Mouse (Mus musculus) lung, embryonic 16.5 days (tissue): ENCODE results near the gene Macrod2. TPM values are rescaled to one million over a fixed set of nuclear protein-coding genes. Genes with fewer than 3 reads are reported as not detected.

ENCODE experiments used
- ATAC-seq: fragments of 200-750 bp; cut with Nextera tagmentation; 2 replicates; pipeline ENCODE4 v1.8.0; 2017; ENCODE audit warnings: low read depth, mild to moderate bottlenecking, moderate library complexity
- H3K27ac ChIP-seq: fragments of 300-500 bp; sonication (generic); 2 replicates; pipeline ENCODE4 v1.5.1; 2014; ENCODE audit warnings: mild to moderate bottlenecking, control low read depth, low read length
- H3K27me3 ChIP-seq: fragments of 300-500 bp; sonication (generic); 2 replicates; pipeline ENCODE4 v1.6.1; 2014; ENCODE audit warnings: low read depth, low read length, mixed read lengths; ENCODE audit not compliant: control insufficient read depth, insufficient read depth
- H3K36me3 ChIP-seq: fragments of 300-500 bp; sonication (generic); 2 replicates; pipeline ENCODE4 v1.6.1; 2014; ENCODE audit warnings: low read length; ENCODE audit not compliant: control insufficient read depth, insufficient read depth
- H3K4me1 ChIP-seq: fragments of 300-500 bp; sonication (generic); replicated peaks from 2 replicates; pipeline ENCODE4 v1.6.1; 2014; ENCODE audit warnings: low read length, mixed read lengths; ENCODE audit not compliant: control insufficient read depth, insufficient read depth
- H3K4me2 ChIP-seq: fragments of 300-500 bp; sonication (generic); 2 replicates; pipeline ENCODE4 v1.6.1; 2014; ENCODE audit warnings: low read depth, low read length, control low read depth
- H3K4me3 ChIP-seq: fragments of 300-500 bp; sonication (generic); 2 replicates; pipeline ENCODE4 v1.5.1; 2014; ENCODE audit warnings: mild to moderate bottlenecking, low read length, control low read depth
- H3K9ac ChIP-seq: fragments of 300-500 bp; sonication (generic); 2 replicates; pipeline ENCODE4 v1.6.1; 2014; ENCODE audit warnings: low read length, control low read depth
- H3K9me3 ChIP-seq: fragments of 300-500 bp; sonication (generic); 2 replicates; pipeline ENCODE4 v1.6.1; 2016; ENCODE audit warnings: low read length; ENCODE audit not compliant: control insufficient read depth
- WGBS: fragments of 180-500 bp; shearing (Covaris S2); extraction: QIAGEN DNeasy Blood & Tissue Kit; methylation state at CpG from one replicate; pipeline ENCODE4 v1.1.7; 2014; 5-methylcytosine and 5-hydroxymethylcytosine counted together
- polyA plus RNA-seq: library from polyadenylated mRNA; unstranded; fragments of >200 nt; fragmentation: Nextera tagmentation; extraction: Ambion mirVana; gene quantifications from 2 replicates; pipeline ENCODE4 v1.2.1, GENCODE M21; 2015

Macrod2 gene
- polyA plus RNA-seq, 1 experiment from 2014 or later: 32.1 TPM

DNA sequence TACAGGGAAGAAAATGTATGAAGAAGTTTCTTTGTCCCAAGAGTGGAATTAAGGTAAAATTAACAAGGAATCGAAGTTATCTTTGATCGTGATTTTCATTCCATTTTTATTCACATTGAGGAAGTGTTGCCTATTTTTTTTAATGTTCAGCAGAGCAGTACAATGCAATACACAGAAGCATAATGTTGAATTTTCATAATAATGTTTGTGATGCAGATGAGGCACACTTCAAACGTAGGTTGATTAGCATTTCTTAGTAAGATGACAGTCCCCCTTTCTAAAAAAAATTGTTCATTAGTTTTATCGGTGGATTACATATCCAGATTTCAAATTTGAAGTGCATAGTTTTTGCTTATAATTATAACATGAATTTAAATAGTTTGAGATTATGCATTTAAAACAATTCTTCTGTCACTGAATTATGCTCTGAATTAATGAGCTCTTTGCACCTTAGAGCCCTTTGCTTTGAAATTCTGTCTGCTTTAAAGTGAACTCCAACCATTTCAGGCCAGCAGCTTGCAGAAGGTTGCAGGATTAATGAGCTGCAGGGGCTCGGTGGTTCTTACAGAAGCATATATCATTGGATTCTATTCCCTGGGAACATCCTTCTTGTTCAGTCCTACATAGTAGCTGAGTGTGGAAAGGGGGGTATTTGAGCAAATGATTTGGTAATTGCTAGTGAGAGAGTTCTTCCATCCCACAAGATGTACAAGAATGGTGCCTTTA, 787.1 kb downstream of the Macrod2 start:
- WGBS: 64% methylated on average over 5 of the region's 5 CpGs
- Histone ChIP-seq H3K9me3 (no peaks in the 10 kb centered on the region), H3K4me3 (no peak overlapping the region), H3K36me3 (no peaks in the 10 kb centered on the region), H3K27ac (no peak overlapping the region), H3K9ac (no peak overlapping the region), H3K4me1 (no peaks in the 10 kb centered on the region), H3K27me3 (no peaks in the 10 kb centered on the region), H3K4me2 (no peak overlapping the region)
- ATAC-seq: no peak

- Histone ChIP-seq H3K27ac (no peak overlapping the region), H3K4me2 (no peak overlapping the region), H3K4me3 (no peak overlapping the region), H3K27me3 (no peaks in the 10 kb centered on the region), H3K9me3 (no peaks in the 10 kb centered on the region), H3K4me1 (no peaks in the 10 kb centered on the region), H3K9ac (no peak overlapping the region), H3K36me3 (no peaks in the 10 kb centered on the region)
- no peak for ATAC-seq
These were observed 799.4 kb downstream of the Macrod2 start for GRCm38 (mm10) chr2:141194476-141194875.

DNA sequence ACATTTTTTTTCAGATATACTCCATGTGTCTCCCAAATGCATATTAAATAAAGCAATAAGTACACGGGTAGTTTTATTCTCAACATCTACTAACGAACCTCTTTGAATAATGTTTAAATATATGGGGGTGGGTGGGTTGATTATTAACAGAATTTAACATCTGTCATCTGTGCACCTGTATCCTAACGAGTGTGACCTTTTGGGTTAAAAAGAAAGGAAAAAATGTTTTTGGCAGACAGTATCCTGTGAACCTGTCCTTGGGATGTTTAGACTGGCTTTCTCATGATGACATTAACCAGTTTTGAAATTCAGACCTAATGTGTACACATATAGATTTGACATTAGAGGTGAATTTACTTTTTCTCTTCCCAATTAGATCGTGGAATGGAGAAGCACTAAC, 805.4 kb downstream of the Macrod2 start:
- 70% methylated on average over 4 of the region's 4 CpGs for WGBS
- no peak overlapping the region for H3K9ac ChIP-seq
- ATAC-seq: no peak
- no peaks in the 10 kb centered on the region for H3K9me3 ChIP-seq
- H3K36me3 ChIP-seq: no peaks in the 10 kb centered on the region
- H3K27me3 ChIP-seq: no peaks in the 10 kb centered on the region
- H3K4me1 ChIP-seq: no peaks in the 10 kb centered on the region
- H3K27ac ChIP-seq: no peak overlapping the region
- H3K4me3 ChIP-seq: no peak overlapping the region
- no peak overlapping the region for H3K4me2 ChIP-seq

DNA sequence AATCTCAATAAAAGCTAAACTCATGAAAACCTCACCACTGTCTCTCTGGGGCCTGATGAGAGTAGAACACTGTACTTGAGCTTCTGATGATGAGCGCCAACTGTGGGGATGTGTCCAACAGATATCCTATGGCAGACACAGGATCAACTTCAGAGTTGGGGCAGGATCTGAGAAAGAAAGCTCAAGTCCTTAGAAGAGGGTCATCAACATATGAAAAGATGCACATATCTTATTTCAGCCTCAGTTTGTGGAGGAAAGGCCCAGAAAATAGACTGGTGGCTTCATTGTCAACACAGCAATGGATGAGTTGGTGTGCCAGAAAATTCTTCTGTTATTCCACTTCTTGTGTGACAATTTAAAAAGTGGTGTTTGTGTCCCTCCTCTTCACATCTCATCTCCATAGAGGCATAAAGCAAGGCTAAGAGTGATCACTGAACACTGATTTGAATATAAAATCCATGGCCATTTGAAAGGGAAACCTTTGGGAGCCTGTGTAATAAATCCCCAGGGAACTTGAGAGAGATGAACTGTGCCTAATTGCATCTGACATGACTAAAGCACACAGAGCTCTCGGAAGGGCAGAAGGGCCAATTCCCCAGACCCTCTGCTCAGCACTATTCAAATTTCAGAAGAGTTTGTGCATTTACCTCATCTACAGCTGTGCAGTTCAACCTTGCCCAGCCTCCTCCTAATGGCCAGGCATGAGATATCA, 806.4 kb downstream of the Macrod2 start:
- no peaks in the 10 kb centered on the region for H3K4me1 ChIP-seq
- WGBS: 78% methylated on average over 2 of the region's 2 CpGs
- no peaks in the 10 kb centered on the region for H3K27me3 ChIP-seq
- H3K36me3 ChIP-seq: no peaks in the 10 kb centered on the region
- no peak overlapping the region for H3K27ac ChIP-seq
- no peak for ATAC-seq
- no peak overlapping the region for H3K4me2 ChIP-seq
- no peak overlapping the region for H3K9ac ChIP-seq
- H3K4me3 ChIP-seq: no peak overlapping the region
- H3K9me3 ChIP-seq: no peaks in the 10 kb centered on the region

- H3K36me3 ChIP-seq: no peaks in the 10 kb centered on the region
- H3K4me2 ChIP-seq: no peak overlapping the region
- H3K27me3 ChIP-seq: no peaks in the 10 kb centered on the region
- no peak overlapping the region for H3K9ac ChIP-seq
- WGBS: 74% methylated on average over 1 of the region's 1 CpGs
- ATAC-seq: no peak
- no peaks in the 10 kb centered on the region for H3K9me3 ChIP-seq
- H3K27ac ChIP-seq: no peak overlapping the region
- H3K4me1 ChIP-seq: no peaks in the 10 kb centered on the region
- H3K4me3 ChIP-seq: no peak overlapping the region
These were observed 806.9 kb downstream of the Macrod2 start for GRCm38 (mm10) chr2:141202015-141202364.

DNA sequence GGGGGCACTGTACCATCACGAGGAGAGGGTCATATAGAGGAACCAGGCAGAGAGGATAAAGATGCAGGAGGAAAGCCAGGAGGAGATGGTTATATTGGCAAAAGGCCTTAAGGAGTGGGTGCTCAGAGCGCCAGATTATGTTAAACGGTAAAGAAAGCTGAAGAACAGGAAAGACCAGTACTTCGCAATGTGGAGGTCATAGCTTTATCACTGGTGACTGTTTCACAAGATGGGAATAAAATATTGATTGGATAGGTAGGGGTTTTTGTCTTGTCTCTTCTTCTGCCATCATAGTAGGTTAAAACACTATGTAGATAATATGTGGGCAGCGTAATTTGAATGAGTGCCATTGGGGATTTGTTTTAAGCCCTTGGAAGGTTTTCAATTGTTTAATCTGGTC, 816.2 kb downstream of the Macrod2 start:
- Histone ChIP-seq H3K9ac (no peak overlapping the region), H3K9me3 (no peaks in the 10 kb centered on the region), H3K4me2 (no peak overlapping the region), H3K27ac (no peak overlapping the region), H3K4me3 (no peak overlapping the region), H3K27me3 (no peaks in the 10 kb centered on the region), H3K4me1 (no peaks in the 10 kb centered on the region), H3K36me3 (no peaks in the 10 kb centered on the region)
- WGBS: 81% methylated on average over 5 of the region's 5 CpGs
- no peak for ATAC-seq

DNA sequence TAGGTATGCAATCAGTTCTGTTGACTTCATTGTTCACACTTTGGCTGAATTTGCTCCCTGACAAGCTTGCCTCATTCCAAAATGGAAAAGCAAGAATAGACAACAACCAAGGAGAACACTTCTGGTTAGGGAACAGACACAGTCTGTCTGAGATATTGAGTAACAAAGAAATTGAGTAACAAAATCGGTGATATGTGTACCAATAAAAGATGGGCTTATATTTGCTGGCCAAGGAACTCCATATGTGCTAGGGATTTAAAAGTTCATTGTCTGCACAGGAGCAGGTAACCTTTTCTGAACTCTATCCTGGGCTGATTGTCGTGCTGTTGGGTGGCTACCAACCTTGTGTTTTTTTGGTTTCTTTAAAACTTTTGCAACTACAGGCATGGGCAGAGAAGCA, 817.2 kb downstream of the Macrod2 start:
- no peak for ATAC-seq
- Histone ChIP-seq H3K9ac (no peak overlapping the region), H3K36me3 (no peaks in the 10 kb centered on the region), H3K4me2 (no peak overlapping the region), H3K27me3 (no peaks in the 10 kb centered on the region), H3K9me3 (no peaks in the 10 kb centered on the region), H3K4me1 (no peaks in the 10 kb centered on the region), H3K27ac (no peak overlapping the region), H3K4me3 (no peak overlapping the region)
- 83% methylated on average over 2 of the region's 2 CpGs for WGBS

- H3K36me3 ChIP-seq: no peaks in the 10 kb centered on the region
- H3K9ac ChIP-seq: no peak overlapping the region
- no peak for ATAC-seq
- H3K27me3 ChIP-seq: no peaks in the 10 kb centered on the region
- H3K4me1 ChIP-seq: no peaks in the 10 kb centered on the region
- no peak overlapping the region for H3K4me2 ChIP-seq
- H3K4me3 ChIP-seq: no peak overlapping the region
- no peak overlapping the region for H3K27ac ChIP-seq
- no peaks in the 10 kb centered on the region for H3K9me3 ChIP-seq
- WGBS: 54% methylated on average over 2 of the region's 2 CpGs
These were observed 822.4 kb downstream of the Macrod2 start for GRCm38 (mm10) chr2:141217490-141217889.

- no peaks in the 10 kb centered on the region for H3K9me3 ChIP-seq
- no peak overlapping the region for H3K4me2 ChIP-seq
- H3K4me3 ChIP-seq: no peak overlapping the region
- no peaks in the 10 kb centered on the region for H3K27me3 ChIP-seq
- no peaks in the 10 kb centered on the region for H3K4me1 ChIP-seq
- no peak for ATAC-seq
- no peak overlapping the region for H3K27ac ChIP-seq
- 71% methylated on average over 3 of the region's 3 CpGs for WGBS
- no peak overlapping the region for H3K9ac ChIP-seq
- H3K36me3 ChIP-seq: no peaks in the 10 kb centered on the region
These were observed 822.8 kb downstream of the Macrod2 start for GRCm38 (mm10) chr2:141217925-141218324.
